Mouse (Mus musculus) right cerebral cortex, postnatal 4 days (tissue): Measurements from ENCODE around the gene Wdr83os.
"Not testable (repeated sequence)": the region's sequence is repeated elsewhere in the genome, so short reads cannot be mapped to it uniquely, and the experiment has no call there.

Experiments used
- DNase-seq: peaks from one replicate; pipeline ENCODE4 v3.0.0-alpha.2; 2022

Wdr83os gene

DNA sequence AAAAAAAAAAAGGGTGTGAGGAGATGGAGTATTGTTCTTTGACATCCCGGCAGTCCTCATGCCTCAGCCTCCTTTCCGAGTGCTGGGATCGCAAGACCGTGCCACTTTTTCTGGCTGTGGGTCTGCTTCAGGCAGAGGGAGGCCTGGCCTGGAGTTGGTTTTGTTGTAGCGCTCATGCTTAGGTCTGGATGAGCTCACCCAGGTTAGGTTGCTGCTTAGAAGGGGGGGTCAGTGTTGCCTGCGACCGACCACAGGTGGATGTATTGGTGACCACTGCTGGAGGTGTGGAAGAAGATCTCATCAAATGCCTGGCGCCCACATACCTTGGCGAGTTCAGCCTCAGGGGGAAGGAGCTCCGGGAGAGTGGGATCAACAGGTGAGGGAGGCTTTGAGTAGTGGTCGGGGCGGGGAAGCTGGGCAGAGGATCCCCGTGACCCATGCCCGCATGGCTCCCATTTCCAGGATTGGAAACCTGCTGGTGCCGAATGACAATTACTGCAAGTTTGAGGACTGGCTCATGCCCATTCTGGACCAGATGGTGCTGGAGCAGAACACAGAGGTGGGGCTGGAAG is 7.4 kb upstream of the Wdr83os start:
- no peak for DNase-seq

DNA sequence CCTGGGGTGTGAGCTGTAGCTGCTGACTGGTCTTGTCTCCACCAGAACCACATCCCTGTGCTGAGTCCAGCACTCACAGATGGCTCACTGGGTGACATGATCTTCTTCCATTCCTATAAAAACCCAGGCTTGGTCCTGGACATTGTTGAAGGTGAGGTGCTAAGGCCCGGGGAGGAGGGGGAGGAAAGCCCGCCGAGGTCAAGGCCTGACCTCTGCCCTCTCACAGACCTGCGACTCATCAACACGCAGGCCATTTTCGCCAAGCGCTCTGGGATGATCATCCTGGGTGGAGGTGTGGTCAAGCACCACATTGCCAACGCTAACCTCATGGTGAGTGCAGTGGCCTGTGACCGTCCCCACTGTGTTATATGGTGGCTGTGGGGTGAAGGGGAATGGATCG is 6.4 kb upstream of the Wdr83os start:
- DNase-seq, result no peak

GRCm38 (mm10) chr8:85074617-85075016 is 5.9 kb upstream of the Wdr83os start:
- DNase-seq, result no peak

DNA sequence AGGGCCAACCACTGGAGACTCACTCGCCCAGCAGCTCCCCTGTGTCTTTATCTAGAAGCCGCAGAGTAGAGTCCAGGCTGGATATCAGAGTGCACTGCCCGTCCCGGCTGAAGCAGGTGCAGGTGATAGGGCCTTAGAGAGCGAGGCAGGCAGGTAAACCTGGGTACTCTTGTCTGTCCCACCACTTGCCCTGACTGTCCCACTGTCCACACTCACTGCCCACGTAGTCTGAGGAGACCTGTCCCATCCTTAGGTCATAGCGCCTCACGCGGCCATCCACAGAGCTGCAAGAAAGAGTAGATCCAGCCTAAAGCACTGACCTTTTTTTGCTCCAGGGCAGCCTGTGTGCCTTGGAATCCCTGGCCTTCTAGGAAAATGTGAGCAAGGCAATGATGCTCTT is 4.5 kb upstream of the Wdr83os start:
- peak; percentile 48 for DNase-seq

GRCm38 (mm10) chr8:85076993-85077392 is 3.5 kb upstream of the Wdr83os start:
- peak; percentile 71 for DNase-seq

DNA sequence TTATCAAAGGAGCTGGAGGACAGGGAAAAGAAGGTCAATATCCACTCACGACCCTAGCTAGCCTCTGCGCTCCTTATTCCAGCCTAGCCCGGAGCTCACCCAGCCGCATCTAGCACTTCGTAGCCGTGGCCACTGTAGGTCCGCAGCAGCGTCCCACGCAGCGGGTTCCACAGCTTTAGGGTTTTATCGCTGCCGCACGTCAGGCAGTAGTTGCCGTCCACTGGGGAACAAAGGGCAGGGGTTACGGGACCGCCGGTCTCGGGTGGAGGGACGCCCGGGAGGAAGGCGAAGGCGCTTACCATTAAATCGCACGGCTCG is 367 bp upstream of the Wdr83os start:
- DNase-seq, result peak; percentile 58

GRCm38 (mm10) chr8:85081216-85081555 is 646 bp downstream of the Wdr83os start, which contains the start of gene Wdr83:
Gene Wdr83, minus strand, starts transcription at chr8:85081306.
- no peak for DNase-seq

DNA sequence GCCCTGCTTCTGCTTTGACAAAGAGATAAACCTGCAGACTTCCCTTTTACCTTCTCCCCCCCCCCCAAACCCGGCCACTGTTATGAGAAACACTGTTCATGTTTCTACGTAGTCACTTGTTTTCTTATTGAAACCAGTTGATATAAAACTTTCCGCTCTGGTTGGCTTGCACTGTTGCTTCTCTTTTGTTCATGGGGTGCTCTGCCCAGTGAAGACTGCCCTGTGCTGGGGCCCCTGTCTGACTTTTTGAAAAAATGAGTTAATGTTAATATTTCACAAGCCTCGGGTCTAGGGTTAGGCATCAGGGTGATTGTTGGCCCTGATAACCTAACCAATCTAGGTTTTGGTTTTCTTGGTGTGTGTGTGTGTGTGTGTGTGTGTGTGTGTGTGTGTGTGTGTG is 1.6 kb downstream of the Wdr83os start:
- DNase-seq, result not testable (repeated sequence)

DNA sequence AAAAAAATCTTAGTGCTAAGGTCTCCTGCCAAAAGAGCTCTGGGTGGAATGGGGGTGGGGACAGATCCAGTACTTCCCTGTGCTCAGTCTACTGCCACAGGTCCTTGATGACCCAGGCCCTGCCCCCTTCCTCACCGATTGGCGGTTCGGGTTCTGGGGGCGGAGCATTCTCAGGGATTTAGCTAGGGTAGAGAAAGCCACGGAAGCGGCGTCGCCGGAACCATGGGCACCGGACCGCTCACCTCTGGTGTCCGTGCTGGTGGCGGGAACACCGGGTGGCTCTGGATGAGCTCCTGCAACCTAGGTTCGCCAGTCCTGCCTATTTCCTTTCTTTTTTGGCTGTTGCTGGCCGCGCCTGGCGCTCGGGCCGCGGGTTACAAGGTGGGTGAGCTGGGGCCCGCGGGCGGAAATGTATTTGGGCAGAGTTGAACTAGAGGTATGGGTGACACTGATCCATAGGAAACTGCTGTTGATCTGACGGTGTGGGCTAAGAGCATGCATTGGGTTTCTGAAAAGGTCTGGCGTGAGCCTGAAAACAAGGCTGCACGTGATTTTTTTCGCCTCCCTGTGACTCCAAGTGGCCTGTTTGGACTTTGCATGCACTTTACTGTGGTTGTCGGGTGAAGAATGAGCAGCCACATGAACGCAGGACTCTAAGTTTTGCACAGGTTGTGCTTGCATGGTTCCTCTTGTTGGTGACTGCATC is 2.7 kb downstream of the Wdr83os start, which contains the start of gene Man2b1:
TSS of gene Man2b1 (plus strand) at position 163 of the 706 bp plus-strand sequence.
- peak; percentile 79 for DNase-seq

- DNase-seq, result no peak
Observed at GRCm38 (mm10) chr8:85084633-85085032, 4.1 kb downstream of the Wdr83os start.

- DNase-seq, result no peak
Observed at GRCm38 (mm10) chr8:85086238-85086637, 5.7 kb downstream of the Wdr83os start.

DNA sequence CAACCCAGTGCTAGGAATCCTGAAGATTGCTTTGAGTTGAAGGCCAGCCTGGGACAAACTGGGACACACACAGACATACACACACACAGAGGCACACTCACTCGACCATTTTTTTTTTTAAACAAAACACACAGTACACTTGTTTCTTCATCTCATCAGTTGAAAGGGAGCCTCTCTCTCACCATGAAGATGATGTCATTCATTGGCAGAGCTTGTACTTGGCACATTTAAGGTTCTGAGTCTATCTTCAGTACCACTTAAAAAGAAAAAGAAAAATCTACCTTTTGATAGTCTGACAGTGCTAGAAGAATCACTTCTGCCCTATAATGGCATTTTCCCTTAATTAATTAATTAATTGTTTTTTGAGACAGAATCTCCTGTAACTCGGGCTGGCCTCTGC is 8.2 kb downstream of the Wdr83os start:
- DNase-seq, result no peak

- DNase-seq, result no peak
Observed at GRCm38 (mm10) chr8:85090856-85091255, 10.3 kb downstream of the Wdr83os start.

- no peak for DNase-seq
Observed at GRCm38 (mm10) chr8:85091526-85092090, 11.1 kb downstream of the Wdr83os start.

DNA sequence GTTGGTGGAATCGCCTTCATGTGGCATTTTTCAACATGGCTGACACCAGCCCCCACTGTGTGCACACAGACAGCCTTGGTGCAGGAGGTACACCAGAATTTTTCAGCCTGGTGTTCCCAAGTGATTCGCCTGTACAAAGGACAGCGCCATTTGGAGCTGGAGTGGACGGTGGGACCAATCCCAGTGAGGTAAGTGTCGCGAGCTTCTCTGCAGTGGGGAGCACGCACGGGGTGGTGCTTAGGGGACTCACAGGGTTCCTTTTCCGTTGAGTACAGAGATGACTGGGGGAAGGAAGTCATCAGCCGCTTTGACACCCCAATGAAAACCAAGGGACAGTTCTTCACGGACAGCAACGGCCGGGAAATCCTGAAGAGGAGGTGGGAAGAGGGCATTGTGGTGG is 14.5 kb downstream of the Wdr83os start:
- DNase-seq, result no peak

- no peak for DNase-seq
Observed at GRCm38 (mm10) chr8:85095566-85095965, 15.0 kb downstream of the Wdr83os start.

GRCm38 (mm10) chr8:85096196-85096595 is 15.7 kb downstream of the Wdr83os start:
- DNase-seq, result no peak

DNA sequence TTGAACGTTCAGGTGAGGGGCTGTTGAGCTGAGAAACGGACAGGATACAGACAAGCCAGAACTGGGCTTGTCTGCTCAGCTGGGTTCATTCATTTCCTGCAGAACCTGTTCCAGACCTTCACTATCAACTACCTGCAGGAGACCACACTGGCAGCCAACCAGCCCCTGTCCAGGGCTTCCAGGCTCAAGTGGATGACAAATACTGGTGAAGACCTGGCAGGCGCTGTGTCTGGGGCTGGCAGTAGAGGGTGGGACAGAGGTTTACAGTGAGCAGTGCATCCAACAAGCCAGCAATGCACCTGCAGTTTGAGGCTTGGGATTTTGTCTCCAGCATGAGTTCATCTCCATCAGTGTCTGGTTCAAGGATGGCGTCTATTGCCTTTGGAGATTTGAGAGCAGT is 16.3 kb downstream of the Wdr83os start:
- no peak for DNase-seq

DNA sequence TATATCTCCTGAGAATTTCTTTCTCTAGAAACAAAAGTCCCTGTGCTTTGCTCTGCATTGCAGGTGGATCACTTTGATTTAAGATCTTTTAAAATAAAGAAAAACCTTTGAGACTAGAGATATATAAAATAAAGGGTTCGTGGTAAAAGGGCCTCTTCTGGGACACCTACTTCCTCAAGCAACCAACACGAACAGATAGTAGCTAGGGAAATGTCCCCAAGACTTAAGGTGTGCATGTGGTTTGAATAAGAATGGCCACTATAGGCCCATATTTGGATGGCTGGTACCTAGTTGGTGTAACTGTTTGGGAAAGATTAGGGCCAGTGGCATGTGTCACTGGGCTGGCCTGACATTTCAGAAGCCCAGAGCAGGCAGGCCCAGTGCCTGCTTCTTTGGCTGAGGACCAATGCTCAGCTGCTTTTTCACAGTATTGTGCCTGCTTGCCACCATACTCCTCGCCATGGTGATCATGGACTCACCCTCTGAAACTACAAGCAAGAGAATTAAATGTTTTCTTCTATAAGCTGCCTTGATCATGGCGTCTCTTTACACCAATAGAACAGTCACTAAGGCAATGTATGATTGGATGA is 19.6 kb downstream of the Wdr83os start:
- DNase-seq, result no peak

- DNase-seq, result no peak
Observed at GRCm38 (mm10) chr8:85113241-85113640, 32.7 kb downstream of the Wdr83os start.

DNA sequence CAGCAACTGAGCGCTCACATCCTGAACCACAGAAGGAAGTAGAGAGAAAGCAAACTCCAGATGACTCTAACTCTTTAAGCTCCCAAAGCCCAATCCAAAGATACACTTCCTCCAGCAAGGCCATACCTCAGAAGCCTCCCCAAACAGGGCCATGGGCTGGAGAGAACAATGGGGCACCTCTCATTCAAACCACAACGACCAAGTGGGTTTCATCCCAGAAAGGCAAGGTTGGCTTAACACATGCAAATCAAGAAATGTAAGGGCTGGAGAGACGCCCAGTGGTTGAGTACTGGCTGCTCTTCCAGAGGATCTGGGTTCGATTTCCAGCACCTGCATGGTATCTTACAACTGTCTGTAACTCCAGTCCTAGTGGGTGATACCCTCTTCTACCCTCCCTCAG is 35.0 kb downstream of the Wdr83os start:
- no peak for DNase-seq

DNA sequence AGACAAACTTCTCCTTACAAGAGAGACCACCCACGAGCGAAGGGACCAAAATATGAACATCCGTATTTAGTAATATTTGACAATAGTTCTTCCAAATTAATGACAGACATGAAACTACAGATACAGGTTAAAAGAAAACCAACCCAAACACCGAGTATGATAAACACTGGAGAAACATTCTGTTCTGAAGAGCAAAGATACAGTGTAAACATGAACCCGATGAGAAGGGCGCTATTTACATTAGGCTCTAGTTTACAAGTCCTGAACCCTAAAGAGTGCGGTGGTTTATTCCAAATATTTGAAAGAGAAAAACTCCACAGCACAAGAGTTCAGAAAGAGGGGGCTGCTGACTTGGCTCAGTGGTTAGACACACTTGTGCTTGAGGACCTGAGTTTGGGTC is 36.4 kb downstream of the Wdr83os start:
- DNase-seq, result no peak

DNA sequence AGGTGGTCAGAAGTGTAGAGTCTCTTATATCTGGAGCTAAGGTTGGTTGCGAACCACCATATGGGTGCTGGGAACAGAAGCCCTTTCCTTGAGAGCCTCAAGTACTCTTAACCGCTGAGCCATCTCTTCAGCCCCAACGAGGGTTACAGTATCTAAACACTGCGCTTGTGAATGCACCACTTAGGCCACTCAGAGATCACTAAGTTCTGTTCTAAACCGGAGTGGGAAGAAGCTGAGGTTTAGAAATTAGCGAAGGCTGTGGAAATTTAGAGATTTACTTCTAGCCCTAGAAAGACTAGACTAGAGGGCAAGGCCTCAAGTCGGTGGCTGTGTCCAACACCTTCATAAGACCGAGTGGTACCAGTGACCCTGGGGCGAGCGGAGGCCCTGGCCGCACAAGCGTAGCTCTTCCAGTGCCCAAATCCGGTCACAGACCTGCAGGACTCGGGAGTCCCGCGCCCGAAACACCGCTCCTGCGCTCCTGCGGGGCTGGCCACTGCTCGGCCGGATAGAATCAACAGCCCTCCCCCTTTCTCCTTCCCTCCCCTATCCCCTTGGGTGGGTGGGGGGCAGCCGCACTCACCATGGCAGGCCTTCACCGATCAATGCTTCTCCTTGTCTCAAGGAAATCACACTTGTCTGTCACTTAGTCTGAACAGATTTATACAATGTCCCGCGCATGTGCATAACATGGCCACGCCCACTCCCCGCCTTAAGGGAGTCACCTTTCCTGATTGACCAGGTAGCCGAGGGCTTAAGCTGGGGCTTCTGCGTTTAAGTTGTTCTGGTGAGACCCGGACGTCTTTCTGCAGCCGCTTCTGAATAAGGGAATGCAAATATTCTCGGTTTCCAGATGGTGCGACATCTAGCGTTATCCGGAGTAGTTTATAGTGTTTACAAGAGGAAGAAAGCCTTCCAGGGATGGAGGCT is 38.8 kb downstream of the Wdr83os start:
- DNase-seq, result peak; percentile 80
